Mouse (Mus musculus) ES-E14 (cell line): ENCODE measurements around the gene Grik5.

Experiments used
- CHD2 ChIP-seq: IDR thresholded peaks from 2 replicates; pipeline ENCODE4 v1.6.1; 2014; ENCODE audit warnings: mild to moderate bottlenecking, low read depth, low read length, inconsistent platforms
- HCFC1 ChIP-seq: IDR thresholded peaks from 2 replicates; pipeline ENCODE4 v1.6.1; 2012; ENCODE audit warnings: low read length, inconsistent platforms, borderline replicate concordance; ENCODE audit not compliant: insufficient read depth
- MAFK ChIP-seq: IDR thresholded peaks from 2 replicates; pipeline ENCODE4 v1.6.1; 2014; ENCODE audit warnings: mild to moderate bottlenecking, low read depth, low read length, inconsistent platforms; ENCODE audit not compliant: insufficient read depth
- ZC3H11A ChIP-seq: IDR thresholded peaks from 2 replicates; pipeline ENCODE4 v1.6.1; 2012; ENCODE audit warnings: low read depth, mild to moderate bottlenecking, inconsistent platforms, low read length, borderline replicate concordance
- ZNF384 ChIP-seq: IDR thresholded peaks from 2 replicates; pipeline ENCODE4 v1.6.1; 2012; ENCODE audit warnings: low read depth, low read length, inconsistent platforms

DNA sequence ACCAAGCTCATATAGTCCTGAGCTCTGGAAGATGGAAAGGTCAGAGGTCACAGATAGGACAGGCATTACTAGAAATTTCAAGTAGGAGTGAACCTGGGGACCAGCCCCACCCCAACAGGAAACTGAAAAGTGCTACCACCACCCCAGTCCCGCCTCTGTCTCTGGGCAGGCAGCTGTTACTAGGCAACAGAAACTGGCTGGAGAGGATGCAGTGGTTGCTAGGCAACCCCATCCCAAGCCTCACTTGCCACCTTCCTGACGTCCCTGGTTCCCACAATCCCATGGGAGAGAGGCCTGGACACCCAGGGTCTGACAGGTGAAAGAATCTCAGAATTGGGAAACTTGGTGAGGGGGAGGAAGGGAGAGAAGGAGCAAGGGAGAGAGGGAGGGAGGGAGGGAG is 3.4 kb downstream of the Grik5 start:
- no peak for TF ChIP-seq ZC3H11A
- TF ChIP-seq ZNF384 = no peak
- TF ChIP-seq CHD2 = no peak
- TF ChIP-seq MAFK = no peak
- no peak for TF ChIP-seq HCFC1
